Mouse (Mus musculus): Measurements from ENCODE around the gene Gnao1. TPM values are rescaled to one million over a fixed set of nuclear protein-coding genes. Genes with fewer than 3 reads are reported as not detected.
A peak's percentile ranks its signal among the peaks of the same experiment; 100 is the strongest.

The Gnao1 gene
- polyA plus RNA-seq, 2 experiments: 0.14 to 0.37 TPM

GRCm38 (mm10) chr8:93923897-93924334, 114.2 kb downstream of the Gnao1 start:
- Histone ChIP-seq H3K4me1 (replicated peaks; ENCODE audit: control insufficient read depth in 2 of 2, insufficient read depth in 2 of 2, low read length in 1 of 2) (no peaks in the 10 kb centered on the region), H3K9me3 (ENCODE audit: control insufficient read depth, low read length) (no peaks in the 10 kb centered on the region), H3K4me3 (ENCODE audit: insufficient read depth in 1 of 2, low read depth in 2 of 2, low read length in 2 of 2) (no peak overlapping the region), H3K27me3 (ENCODE audit: control insufficient read depth, insufficient read depth, low read length) (no peaks in the 10 kb centered on the region), H3K9ac (replicated peaks) (no peak overlapping the region), H3K27ac (no peak overlapping the region), H3K4me2 (ENCODE audit: low read depth) (no peak overlapping the region), H3K36me3 (replicated peaks; ENCODE audit: control insufficient read depth, insufficient read depth, low read depth) (no peaks in the 10 kb centered on the region)
- TF ChIP-seq EP300 (IDR thresholded peaks at IDR 0.05; ENCODE audit: low read depth) (no peak), CTCF (IDR thresholded peaks at IDR 0.05; ENCODE audit: low read depth) (no peak)
- DNase-seq (ENCODE audit: low read depth in 3 of 3, low spot score in 3 of 3) (no peak), ATAC-seq (ENCODE audit: insufficient read depth) (no peak)
- 47% methylated on average over 7 of the region's 7 CpGs for WGBS (ENCODE audit: insufficient replicate concordance)

- H3K4me2 ChIP-seq (ENCODE audit: low read depth): no peak overlapping the region
- 25% methylated on average over 3 of the region's 3 CpGs for WGBS (ENCODE audit: insufficient replicate concordance)
- no peaks in the 10 kb centered on the region for H3K9me3 ChIP-seq (ENCODE audit: control insufficient read depth, low read length)
- ATAC-seq (ENCODE audit: insufficient read depth) (no peak), DNase-seq (ENCODE audit: low read depth in 3 of 3, low spot score in 3 of 3) (no peak)
- TF ChIP-seq CTCF (IDR thresholded peaks at IDR 0.05; ENCODE audit: low read depth) (no peak), EP300 (IDR thresholded peaks at IDR 0.05; ENCODE audit: low read depth) (no peak)
- no peak overlapping the region for H3K27ac ChIP-seq
- no peaks in the 10 kb centered on the region for H3K4me1 ChIP-seq (replicated peaks; ENCODE audit: control insufficient read depth in 2 of 2, insufficient read depth in 2 of 2, low read length in 1 of 2)
- H3K36me3 ChIP-seq (replicated peaks; ENCODE audit: control insufficient read depth, insufficient read depth, low read depth): no peaks in the 10 kb centered on the region
- H3K9ac ChIP-seq (replicated peaks): no peak overlapping the region
- H3K4me3 ChIP-seq (ENCODE audit: insufficient read depth in 1 of 2, low read depth in 2 of 2, low read length in 2 of 2): no peak overlapping the region
- H3K27me3 ChIP-seq (ENCODE audit: control insufficient read depth, insufficient read depth, low read length): no peaks in the 10 kb centered on the region
These were observed 115.7 kb downstream of the Gnao1 start for GRCm38 (mm10) chr8:93925513-93925912.

GRCm38 (mm10) chr8:93929233-93929632, 119.5 kb downstream of the Gnao1 start:
- H3K9ac ChIP-seq (replicated peaks): no peak overlapping the region
- no peak overlapping the region for H3K4me2 ChIP-seq (ENCODE audit: low read depth)
- no peaks in the 10 kb centered on the region for H3K36me3 ChIP-seq (replicated peaks; ENCODE audit: control insufficient read depth, insufficient read depth, low read depth)
- no peak overlapping the region for H3K4me3 ChIP-seq (ENCODE audit: insufficient read depth in 1 of 2, low read depth in 2 of 2, low read length in 2 of 2)
- TF ChIP-seq EP300 (IDR thresholded peaks at IDR 0.05; ENCODE audit: low read depth) (no peak), CTCF (IDR thresholded peaks at IDR 0.05; ENCODE audit: low read depth) (no peak)
- no peaks in the 10 kb centered on the region for H3K9me3 ChIP-seq (ENCODE audit: control insufficient read depth, low read length)
- 64% methylated on average over 4 of the region's 4 CpGs for WGBS (ENCODE audit: insufficient replicate concordance)
- ATAC-seq (ENCODE audit: insufficient read depth): no peak
- H3K27ac ChIP-seq: no peak overlapping the region
- H3K27me3 ChIP-seq (ENCODE audit: control insufficient read depth, insufficient read depth, low read length): no peaks in the 10 kb centered on the region
- DNase-seq (ENCODE audit: low read depth in 3 of 3, low spot score in 3 of 3): no peak
- H3K4me1 ChIP-seq (replicated peaks; ENCODE audit: control insufficient read depth in 2 of 2, insufficient read depth in 2 of 2, low read length in 1 of 2): no peaks in the 10 kb centered on the region

- no peak overlapping the region for H3K4me2 ChIP-seq (ENCODE audit: low read depth)
- ATAC-seq (ENCODE audit: insufficient read depth): no peak
- H3K9me3 ChIP-seq (ENCODE audit: control insufficient read depth, low read length): no peaks in the 10 kb centered on the region
- H3K27me3 ChIP-seq (ENCODE audit: control insufficient read depth, insufficient read depth, low read length): no peaks in the 10 kb centered on the region
- TF ChIP-seq CTCF (IDR thresholded peaks at IDR 0.05; ENCODE audit: low read depth): no peak
- no peak for TF ChIP-seq EP300 (IDR thresholded peaks at IDR 0.05; ENCODE audit: low read depth)
- H3K9ac ChIP-seq (replicated peaks): no peak overlapping the region
- 60% methylated on average over 6 of the region's 6 CpGs for WGBS (ENCODE audit: insufficient replicate concordance)
- no peak for DNase-seq (ENCODE audit: low read depth in 3 of 3, low spot score in 3 of 3)
- no peaks in the 10 kb centered on the region for H3K4me1 ChIP-seq (replicated peaks; ENCODE audit: control insufficient read depth in 2 of 2, insufficient read depth in 2 of 2, low read length in 1 of 2)
- no peak overlapping the region for H3K4me3 ChIP-seq (ENCODE audit: insufficient read depth in 1 of 2, low read depth in 2 of 2, low read length in 2 of 2)
- H3K36me3 ChIP-seq (replicated peaks; ENCODE audit: control insufficient read depth, insufficient read depth, low read depth): no peaks in the 10 kb centered on the region
- H3K27ac ChIP-seq: no peak overlapping the region
These were observed 121.6 kb downstream of the Gnao1 start for GRCm38 (mm10) chr8:93931336-93931735.

GRCm38 (mm10) chr8:93932873-93933272, 123.1 kb downstream of the Gnao1 start:
- ATAC-seq (ENCODE audit: insufficient read depth) (no peak), DNase-seq (ENCODE audit: low read depth in 3 of 3, low spot score in 3 of 3) (peak; percentile 31 to 49 (median 33))
- Histone ChIP-seq H3K9me3 (ENCODE audit: control insufficient read depth, low read length) (no peaks in the 10 kb centered on the region), H3K4me1 (replicated peaks; ENCODE audit: control insufficient read depth in 2 of 2, insufficient read depth in 2 of 2, low read length in 1 of 2) (no peaks in the 10 kb centered on the region), H3K4me2 (ENCODE audit: low read depth) (no peak overlapping the region), H3K9ac (replicated peaks) (no peak overlapping the region), H3K27me3 (ENCODE audit: control insufficient read depth, insufficient read depth, low read length) (no peaks in the 10 kb centered on the region), H3K4me3 (ENCODE audit: insufficient read depth in 1 of 2, low read depth in 2 of 2, low read length in 2 of 2) (no peak overlapping the region), H3K36me3 (replicated peaks; ENCODE audit: control insufficient read depth, insufficient read depth, low read depth) (no peaks in the 10 kb centered on the region), H3K27ac (no peak overlapping the region)
- 16% methylated on average over 6 of the region's 6 CpGs for WGBS (ENCODE audit: insufficient replicate concordance)
- peak; percentile 97 for TF ChIP-seq CTCF (IDR thresholded peaks at IDR 0.05; ENCODE audit: low read depth)
- no peak for TF ChIP-seq EP300 (IDR thresholded peaks at IDR 0.05; ENCODE audit: low read depth)
